Mouse (Mus musculus) thymus, postnatal 36 days (tissue): ENCODE results near the gene Pbx4.

Source experiments
- DNase-seq, 2 experiments: peaks; one replicate each; pipeline ENCODE4 v3.0.0; 2022; ENCODE audit warnings: mixed read lengths in 2 of 2

The Pbx4 gene

GRCm38 (mm10) chr8:69832298-69832853 lies at the start of gene Pbx4:
Gene Pbx4, plus strand, starts transcription at chr8:69832491.
- peak; percentile 94 to 97 for DNase-seq

GRCm38 (mm10) chr8:69789105-69789504 lies 43.2 kb upstream of the Pbx4 start:
- DNase-seq: no peak

- no peak for DNase-seq
These were observed 42.6 kb upstream of the Pbx4 start for GRCm38 (mm10) chr8:69789731-69790130.

GRCm38 (mm10) chr8:69790364-69790763 lies 41.9 kb upstream of the Pbx4 start:
- no peak for DNase-seq

GRCm38 (mm10) chr8:69790773-69791367 lies 41.4 kb upstream of the Pbx4 start, which contains the start of the genes Atp13a1 and Zfp866:
Gene Atp13a1, plus strand, starts transcription at chr8:69791163.
Gene Zfp866, minus strand, starts transcription at chr8:69791178.
- DNase-seq: peak; percentile 88 to 90

- DNase-seq: peak; percentile 52 to 67
These were observed 40.7 kb upstream of the Pbx4 start for GRCm38 (mm10) chr8:69791415-69792068.

GRCm38 (mm10) chr8:69793666-69794065 lies 38.6 kb upstream of the Pbx4 start:
- no peak for DNase-seq

GRCm38 (mm10) chr8:69794096-69794495 lies 38.2 kb upstream of the Pbx4 start:
- DNase-seq: no peak

GRCm38 (mm10) chr8:69794901-69795300 lies 37.4 kb upstream of the Pbx4 start:
- no peak for DNase-seq

- DNase-seq: peak in 1 of 2 experiments; percentile 0
These were observed 35.5 kb upstream of the Pbx4 start for GRCm38 (mm10) chr8:69796721-69797345.

GRCm38 (mm10) chr8:69797661-69798060 lies 34.6 kb upstream of the Pbx4 start:
- peak in 1 of 2 experiments; percentile 0 for DNase-seq

GRCm38 (mm10) chr8:69799261-69799660 lies 33.0 kb upstream of the Pbx4 start:
- DNase-seq: peak in 1 of 2 experiments; percentile 1

GRCm38 (mm10) chr8:69799946-69800345 lies 32.3 kb upstream of the Pbx4 start:
- DNase-seq: peak in 1 of 2 experiments; percentile 1

- DNase-seq: peak in 1 of 2 experiments; percentile 0
These were observed 30.5 kb upstream of the Pbx4 start for GRCm38 (mm10) chr8:69801796-69802195.

GRCm38 (mm10) chr8:69802216-69802615 lies 30.1 kb upstream of the Pbx4 start:
- no peak for DNase-seq

GRCm38 (mm10) chr8:69803366-69803765 lies 28.9 kb upstream of the Pbx4 start:
- no peak for DNase-seq

- DNase-seq: no peak
These were observed 27.8 kb upstream of the Pbx4 start for GRCm38 (mm10) chr8:69804537-69804936.

- DNase-seq: no peak
These were observed 27.2 kb upstream of the Pbx4 start for GRCm38 (mm10) chr8:69805086-69805485.

GRCm38 (mm10) chr8:69805491-69805890 lies 26.8 kb upstream of the Pbx4 start:
- no peak for DNase-seq

- no peak for DNase-seq
These were observed 25.1 kb upstream of the Pbx4 start for GRCm38 (mm10) chr8:69807236-69807635.

GRCm38 (mm10) chr8:69808094-69808863 lies 24.0 kb upstream of the Pbx4 start, which contains the start of gene Gmip:
Gene Gmip, plus strand, starts transcription at chr8:69808679.
- DNase-seq: peak; percentile 95 to 96

GRCm38 (mm10) chr8:69808864-69809403 lies 23.4 kb upstream of the Pbx4 start:
- DNase-seq: peak; percentile 58 to 72
